Mouse (Mus musculus) liver, adult 2 months (tissue): ENCODE data around the gene Tmcc3.

Experiments used
- CTCF ChIP-seq: fragments of 200-500 bp; IDR thresholded peaks from 2 replicates; pipeline ENCODE4 v1.5.1; 2011; ENCODE audit warnings: low read depth, low read length, control low read depth
- POLR2A ChIP-seq: fragments of 200-500 bp; IDR thresholded peaks from 2 replicates; pipeline ENCODE4 v1.6.1; 2011; ENCODE audit warnings: low read length, control low read depth; ENCODE audit not compliant: insufficient read depth; ENCODE audit errors: extremely low read depth

GRCm38 (mm10) chr10:94525784-94526183 is 214.0 kb downstream of the Tmcc3 start:
- TF ChIP-seq POLR2A (no peak), CTCF (no peak)
